Mouse (Mus musculus) thymus, adult 2 months (tissue): ENCODE results near the gene Slc12a9. TPM values are rescaled to one million over a fixed set of nuclear protein-coding genes. Genes with fewer than 3 reads are reported as not detected.

Experiments
- DNase-seq: peaks from one replicate; pipeline ENCODE4 v3.0.0; 2021
- H3K27ac ChIP-seq: fragments of 200-500 bp; 2 replicates; pipeline ENCODE4 v1.5.1; 2012; ENCODE audit warnings: low read length, control low read depth; ENCODE audit not compliant: control insufficient read depth, insufficient read depth
- H3K27me3 ChIP-seq: fragments of 200-500 bp; 2 replicates; pipeline ENCODE4 v1.6.1; 2012; ENCODE audit warnings: mild to moderate bottlenecking, low read length, moderate library complexity, mixed read lengths; ENCODE audit not compliant: control insufficient read depth, insufficient read depth
- H3K36me3 ChIP-seq: fragments of 200-500 bp; 2 replicates; pipeline ENCODE4 v1.6.1; 2012; ENCODE audit warnings: mild to moderate bottlenecking, low read length, moderate library complexity; ENCODE audit not compliant: control insufficient read depth, insufficient read depth
- H3K4me1 ChIP-seq: fragments of 200-500 bp; replicated peaks from 2 replicates; pipeline ENCODE4 v1.6.1; 2012; ENCODE audit warnings: low read length; ENCODE audit not compliant: control insufficient read depth, insufficient read depth
- H3K4me3 ChIP-seq: fragments of 200-500 bp; 2 replicates; pipeline ENCODE4 v1.5.1; 2012; ENCODE audit warnings: mild to moderate bottlenecking, low read length, control low read depth, moderate library complexity; ENCODE audit not compliant: control insufficient read depth, insufficient read depth
- CTCF ChIP-seq: fragments of 200-500 bp; IDR thresholded peaks from 2 replicates; pipeline ENCODE4 v1.5.1; 2012; ENCODE audit warnings: mild to moderate bottlenecking, control low read depth, low read length, moderate library complexity, borderline replicate concordance; ENCODE audit not compliant: control insufficient read depth, poor library complexity, insufficient read depth; ENCODE audit errors: extremely low read depth
- POLR2A ChIP-seq: fragments of 200-500 bp; IDR thresholded peaks from 2 replicates; pipeline ENCODE4 v1.6.1; 2012; ENCODE audit warnings: mild to moderate bottlenecking, low read length, control low read depth, moderate library complexity; ENCODE audit not compliant: control insufficient read depth, poor library complexity, insufficient read depth; ENCODE audit errors: extremely low read depth
- WGBS: fragments of 180-500 bp; shearing (Covaris S2); methylation state at CpG from one replicate; pipeline ENCODE4 v1.1.7; 2018; 5-methylcytosine and 5-hydroxymethylcytosine counted together
- polyA plus RNA-seq: library from polyadenylated mRNA; depleted of rRNA; stranded (reverse); fragments of >200 nt; gene quantifications from 2 replicates; pipeline ENCODE4 v1.2.3, GENCODE M21; 2012

The Slc12a9 gene
- polyA plus RNA-seq, 1 experiment, result 39.2 TPM

GRCm38 (mm10) chr5:137315084-137315903 lies 18.1 kb downstream of the Slc12a9 start:
- 68% methylated on average over 30 of the region's 30 CpGs for WGBS
- Histone ChIP-seq H3K27ac (no peak overlapping the region), H3K4me3 (no peak overlapping the region), H3K4me1 (peaks cover 12% of the 10 kb centered on the region), H3K36me3 (no peaks in the 10 kb centered on the region), H3K27me3 (no peaks in the 10 kb centered on the region)
- peak; percentile 63 for DNase-seq
- TF ChIP-seq POLR2A (no peak), CTCF (peak; percentile 65; the same call in 1 of the 2 replicates)

GRCm38 (mm10) chr5:137314193-137315083 lies 19.0 kb downstream of the Slc12a9 start, which contains the start of gene Trip6:
Gene Trip6, minus strand, starts transcription at chr5:137314404.
- H3K27me3 ChIP-seq, result no peaks in the 10 kb centered on the region
- H3K36me3 ChIP-seq, result no peaks in the 10 kb centered on the region
- H3K4me3 ChIP-seq, result peak within 1 kb of the TSS; percentile 22
- DNase-seq, result no peak
- H3K27ac ChIP-seq, result no peak within 1 kb of the TSS
- TF ChIP-seq CTCF (no peak), POLR2A (no peak)
- peaks cover 12% of the 10 kb centered on the region for H3K4me1 ChIP-seq
- WGBS, result 56% methylated on average over 30 of the region's 30 CpGs

GRCm38 (mm10) chr5:137313466-137314192 lies 19.8 kb downstream of the Slc12a9 start:
- H3K36me3 ChIP-seq, result no peaks in the 10 kb centered on the region
- no peak overlapping the region for H3K27ac ChIP-seq
- 21% methylated on average over 22 of the region's 22 CpGs for WGBS
- H3K27me3 ChIP-seq, result no peaks in the 10 kb centered on the region
- no peak for TF ChIP-seq POLR2A
- TF ChIP-seq CTCF, result no peak
- H3K4me3 ChIP-seq, result peak overlapping the region; percentile 22
- no peak for DNase-seq
- peaks cover 12% of the 10 kb centered on the region for H3K4me1 ChIP-seq

- no peak for TF ChIP-seq POLR2A
- no peak for TF ChIP-seq CTCF
- H3K36me3 ChIP-seq, result peaks cover 7% of the 10 kb centered on the region; the same call in 1 of the 2 replicates
- no peak overlapping the region for H3K4me3 ChIP-seq
- H3K27me3 ChIP-seq, result no peaks in the 10 kb centered on the region
- H3K4me1 ChIP-seq, result peaks cover 12% of the 10 kb centered on the region
- no peak for DNase-seq
- WGBS, result 98% methylated on average over 4 of the region's 4 CpGs
- H3K27ac ChIP-seq, result no peak overlapping the region
Observed at GRCm38 (mm10) chr5:137308356-137308755, 25.0 kb downstream of the Slc12a9 start.

- DNase-seq, result peak; percentile 91
Observed at GRCm38 (mm10) chr5:137307071-137307912, 26.1 kb downstream of the Slc12a9 start, which contains the start of gene Srrt. Gene Srrt, minus strand, starts transcription at chr5:137307674.

More at GRCm38 (mm10) chr5:137307071-137307912, 26.1 kb downstream of the Slc12a9 start, which contains the start of gene Srrt:
- TF ChIP-seq CTCF (0 out of 2 replicates have a peak, but pooled peaks have one; percentile 26), POLR2A (peak; percentile 69; the same call in 1 of the 2 replicates)
- Histone ChIP-seq H3K4me1 (peaks cover 11% of the 10 kb centered on the region), H3K27me3 (no peaks in the 10 kb centered on the region), H3K27ac (peak within 1 kb of the TSS; percentile 83), H3K4me3 (peak within 1 kb of the TSS; percentile 98), H3K36me3 (peaks cover 17% of the 10 kb centered on the region)
- under 1% methylated on average over 65 of the region's 72 CpGs for WGBS
